Mouse (Mus musculus): ENCODE results near the gene Dennd4a.

DNA sequence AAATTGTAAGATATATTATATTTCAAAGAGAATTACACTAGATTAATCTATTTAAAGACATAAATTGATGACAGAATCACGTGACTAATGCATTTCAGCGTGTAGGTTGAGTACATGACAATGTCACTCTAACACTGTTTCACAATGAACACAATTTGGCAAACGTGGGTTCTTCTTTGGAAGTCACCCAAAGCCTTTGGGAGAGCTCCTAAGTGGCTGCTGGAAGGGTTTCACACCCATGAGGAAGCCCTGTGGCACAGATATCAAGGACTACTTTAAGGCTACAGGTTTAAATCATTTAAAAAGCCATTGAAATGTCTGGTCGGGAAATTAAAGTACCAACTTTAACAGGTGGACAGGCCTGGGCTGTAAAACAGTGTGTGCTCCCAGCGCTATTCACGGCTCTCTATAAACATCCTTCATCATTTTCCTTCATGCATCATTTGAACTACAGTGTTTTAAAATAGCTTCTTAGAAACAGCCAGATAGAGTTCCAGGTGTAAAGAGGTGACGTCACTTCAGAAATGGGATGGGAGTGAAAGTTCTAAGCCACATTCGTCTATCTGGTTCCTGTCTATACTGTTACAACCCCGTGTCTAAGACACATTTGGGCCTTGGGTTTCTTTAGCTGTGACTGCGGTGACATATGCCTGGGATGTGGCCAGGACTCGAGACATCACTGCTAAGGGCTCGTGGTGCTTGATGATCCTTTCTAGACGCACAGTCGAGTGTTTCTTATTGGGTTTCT lies 3.9 kb upstream of the Dennd4a start:
- TF ChIP-seq CTCF (IDR thresholded peaks at IDR 0.05; ENCODE audit: control insufficient read depth, insufficient read depth, low read length) = no peak
- no peak for TF ChIP-seq POLR2A (IDR thresholded peaks at IDR 0.05; ENCODE audit: borderline replicate concordance, control insufficient read depth, low read depth, low read length)

Measured in bone marrow, adult 2 months (tissue).